Mouse (Mus musculus) stomach, embryonic 15.5 days (tissue): ENCODE results near the gene Slc5a2. TPM values are rescaled to one million over a fixed set of nuclear protein-coding genes. Genes with fewer than 3 reads are reported as not detected.

Experiments used
- ATAC-seq: fragments of 200-750 bp; cut with Nextera tagmentation; 2 replicates; pipeline ENCODE4 v1.8.0; 2017; ENCODE audit warnings: low read depth, moderate number of reproducible peaks, moderate TSS enrichment; ENCODE audit not compliant: insufficient read depth, low FRiP score
- H3K27ac ChIP-seq: fragments of 300-500 bp; sonication (generic); 2 replicates; pipeline ENCODE4 v1.5.1; 2015; ENCODE audit warnings: mild to moderate bottlenecking, inconsistent platforms
- H3K27me3 ChIP-seq: fragments of 300-500 bp; sonication (generic); replicated peaks from 2 replicates; pipeline ENCODE4 v1.6.1; 2015; ENCODE audit warnings: inconsistent platforms
- H3K36me3 ChIP-seq: fragments of 300-500 bp; sonication (generic); 2 replicates; pipeline ENCODE4 v1.6.1; 2015; ENCODE audit warnings: inconsistent platforms
- H3K4me1 ChIP-seq: fragments of 300-500 bp; sonication (generic); 2 replicates; pipeline ENCODE4 v1.6.1; 2015; ENCODE audit warnings: inconsistent platforms
- H3K4me2 ChIP-seq: fragments of 300-500 bp; sonication (generic); 2 replicates; pipeline ENCODE4 v1.6.1; 2015; ENCODE audit warnings: mild to moderate bottlenecking, inconsistent platforms
- H3K4me3 ChIP-seq: fragments of 300-500 bp; sonication (generic); replicated peaks from 2 replicates; pipeline ENCODE4 v1.5.1; 2015; ENCODE audit warnings: inconsistent platforms
- H3K9ac ChIP-seq: fragments of 300-500 bp; sonication (generic); 2 replicates; pipeline ENCODE4 v1.6.1; 2015; ENCODE audit warnings: inconsistent platforms
- H3K9me3 ChIP-seq: fragments of 300-500 bp; sonication (generic); 2 replicates; pipeline ENCODE4 v1.6.1; 2016; ENCODE audit warnings: inconsistent platforms
- WGBS: fragments of 180-500 bp; shearing (Covaris S2); methylation state at CpG from one replicate; pipeline ENCODE4 v1.1.7; 2015; 5-methylcytosine and 5-hydroxymethylcytosine counted together
- polyA plus RNA-seq: library from polyadenylated mRNA; unstranded; fragments of >200 nt; fragmentation: Nextera tagmentation; extraction: Ambion mirVana; gene quantifications from 2 replicates; pipeline ENCODE4 v1.2.1, GENCODE M21; 2015

The Slc5a2 gene
- polyA plus RNA-seq, 1 experiment from 2014 or later, result 0.57 TPM

- H3K4me3 ChIP-seq, result no peak overlapping the region
- ATAC-seq, result no peak
- H3K36me3 ChIP-seq, result 0 out of 2 replicates have a peak, but pooled peaks cover 7% of the 10 kb centered on the region
- no peak overlapping the region for H3K27ac ChIP-seq
- H3K4me2 ChIP-seq, result no peak overlapping the region
- 48% methylated on average over 2 of the region's 2 CpGs for WGBS
- H3K4me1 ChIP-seq, result peaks cover 12% of the 10 kb centered on the region
- H3K9ac ChIP-seq, result no peak overlapping the region
- H3K27me3 ChIP-seq, result no peaks in the 10 kb centered on the region
- H3K9me3 ChIP-seq, result no peaks in the 10 kb centered on the region
Observed at GRCm38 (mm10) chr7:128254978-128255377, 10.5 kb upstream of the Slc5a2 start.

GRCm38 (mm10) chr7:128255757-128256156 is 9.7 kb upstream of the Slc5a2 start:
- 76% methylated on average over 5 of the region's 5 CpGs for WGBS
- Histone ChIP-seq H3K4me2 (no peak overlapping the region), H3K9ac (no peak overlapping the region), H3K4me3 (no peak overlapping the region), H3K9me3 (no peaks in the 10 kb centered on the region), H3K27me3 (no peaks in the 10 kb centered on the region), H3K4me1 (peaks cover 8% of the 10 kb centered on the region; the same call in 1 of the 2 replicates), H3K36me3 (0 out of 2 replicates have a peak, but pooled peaks cover 7% of the 10 kb centered on the region), H3K27ac (no peak overlapping the region)
- ATAC-seq, result no peak

- Histone ChIP-seq H3K4me2 (no peak overlapping the region), H3K27ac (no peak overlapping the region), H3K4me3 (no peak overlapping the region), H3K4me1 (0 out of 2 replicates have a peak, but pooled peaks cover 3% of the 10 kb centered on the region), H3K27me3 (no peaks in the 10 kb centered on the region), H3K36me3 (0 out of 2 replicates have a peak, but pooled peaks cover 7% of the 10 kb centered on the region), H3K9ac (no peak overlapping the region), H3K9me3 (no peaks in the 10 kb centered on the region)
- 22% methylated on average over 5 of the region's 5 CpGs for WGBS
- ATAC-seq, result no peak
Observed at GRCm38 (mm10) chr7:128256783-128257334, 8.6 kb upstream of the Slc5a2 start.

- Histone ChIP-seq H3K9me3 (no peaks in the 10 kb centered on the region), H3K4me1 (peaks cover 9% of the 10 kb centered on the region; the same call in 1 of the 2 replicates), H3K9ac (no peak overlapping the region), H3K36me3 (no peaks in the 10 kb centered on the region), H3K27ac (no peak overlapping the region), H3K4me3 (no peak overlapping the region), H3K27me3 (no peaks in the 10 kb centered on the region), H3K4me2 (no peak overlapping the region)
- WGBS, result 71% methylated on average over 5 of the region's 5 CpGs
- no peak for ATAC-seq
Observed at GRCm38 (mm10) chr7:128266056-128266455, 599 bp downstream of the Slc5a2 start.

- H3K9ac ChIP-seq, result no peak overlapping the region
- ATAC-seq, result no peak
- peaks cover 9% of the 10 kb centered on the region; the same call in 1 of the 2 replicates for H3K4me1 ChIP-seq
- no peaks in the 10 kb centered on the region for H3K9me3 ChIP-seq
- no peak overlapping the region for H3K4me3 ChIP-seq
- no peak overlapping the region for H3K27ac ChIP-seq
- no peak overlapping the region for H3K4me2 ChIP-seq
- H3K27me3 ChIP-seq, result no peaks in the 10 kb centered on the region
- WGBS, result 57% methylated on average over 13 of the region's 13 CpGs
- H3K36me3 ChIP-seq, result no peaks in the 10 kb centered on the region
Observed at GRCm38 (mm10) chr7:128267391-128267790, 1.9 kb downstream of the Slc5a2 start.

GRCm38 (mm10) chr7:128267813-128268212 is 2.4 kb downstream of the Slc5a2 start:
- H3K36me3 ChIP-seq, result no peaks in the 10 kb centered on the region; the same call in 1 of the 2 replicates
- no peak for ATAC-seq
- 83% methylated on average over 7 of the region's 7 CpGs for WGBS

GRCm38 (mm10) chr7:128270431-128270850 is 5.0 kb downstream of the Slc5a2 start:
- no peak overlapping the region for H3K4me2 ChIP-seq
- peak; percentile 93 for ATAC-seq

More at GRCm38 (mm10) chr7:128267813-128268212, 2.4 kb downstream of the Slc5a2 start:
- Histone ChIP-seq H3K4me2 (no peak overlapping the region), H3K4me1 (peaks cover 9% of the 10 kb centered on the region; the same call in 1 of the 2 replicates), H3K9me3 (no peaks in the 10 kb centered on the region), H3K27ac (no peak overlapping the region), H3K4me3 (no peak overlapping the region), H3K27me3 (no peaks in the 10 kb centered on the region), H3K9ac (no peak overlapping the region)

GRCm38 (mm10) chr7:128271496-128271895 is 6.0 kb downstream of the Slc5a2 start:
- H3K4me2 ChIP-seq, result no peak overlapping the region

More at GRCm38 (mm10) chr7:128270431-128270850, 5.0 kb downstream of the Slc5a2 start:
- H3K4me3 ChIP-seq, result no peak overlapping the region
- no peaks in the 10 kb centered on the region for H3K9me3 ChIP-seq
- 41% methylated on average over 13 of the region's 13 CpGs for WGBS
- peaks cover 9% of the 10 kb centered on the region; the same call in 1 of the 2 replicates for H3K4me1 ChIP-seq
- H3K36me3 ChIP-seq, result peaks cover 18% of the 10 kb centered on the region
- H3K27ac ChIP-seq, result no peak overlapping the region
- no peak overlapping the region for H3K9ac ChIP-seq
- H3K27me3 ChIP-seq, result no peaks in the 10 kb centered on the region

GRCm38 (mm10) chr7:128276051-128276450 is 10.6 kb downstream of the Slc5a2 start:
- Histone ChIP-seq H3K4me3 (no peak overlapping the region), H3K4me1 (no peaks in the 10 kb centered on the region), H3K9ac (no peak overlapping the region), H3K9me3 (no peaks in the 10 kb centered on the region), H3K4me2 (no peak overlapping the region), H3K27me3 (no peaks in the 10 kb centered on the region), H3K27ac (no peak overlapping the region), H3K36me3 (peaks cover 42% of the 10 kb centered on the region)
- 97% methylated on average over 6 of the region's 6 CpGs for WGBS
- no peak for ATAC-seq

More at GRCm38 (mm10) chr7:128271496-128271895, 6.0 kb downstream of the Slc5a2 start:
- H3K27me3 ChIP-seq, result no peaks in the 10 kb centered on the region
- H3K9me3 ChIP-seq, result no peaks in the 10 kb centered on the region
- peaks cover 29% of the 10 kb centered on the region for H3K36me3 ChIP-seq
- H3K4me3 ChIP-seq, result no peak overlapping the region
- WGBS, result 93% methylated on average over 9 of the region's 9 CpGs
- H3K9ac ChIP-seq, result no peak overlapping the region
- peaks cover 9% of the 10 kb centered on the region; the same call in 1 of the 2 replicates for H3K4me1 ChIP-seq
- no peak for ATAC-seq
- no peak overlapping the region for H3K27ac ChIP-seq

GRCm38 (mm10) chr7:128279750-128280149 is 14.3 kb downstream of the Slc5a2 start:
- H3K36me3 ChIP-seq, result peaks cover 34% of the 10 kb centered on the region
- 86% methylated on average over 4 of the region's 4 CpGs for WGBS

GRCm38 (mm10) chr7:128281765-128282164 is 16.3 kb downstream of the Slc5a2 start:
- no peaks in the 10 kb centered on the region for H3K9me3 ChIP-seq
- H3K9ac ChIP-seq, result no peak overlapping the region
- no peaks in the 10 kb centered on the region for H3K27me3 ChIP-seq
- no peaks in the 10 kb centered on the region for H3K4me1 ChIP-seq
- ATAC-seq, result no peak
- no peak overlapping the region for H3K4me3 ChIP-seq
- H3K36me3 ChIP-seq, result peaks cover 15% of the 10 kb centered on the region; the same call in 1 of the 2 replicates
- no peak overlapping the region for H3K27ac ChIP-seq
- no peak overlapping the region for H3K4me2 ChIP-seq
- WGBS, result 85% methylated on average over 11 of the region's 11 CpGs

More at GRCm38 (mm10) chr7:128279750-128280149, 14.3 kb downstream of the Slc5a2 start:
- ATAC-seq, result no peak
- no peaks in the 10 kb centered on the region for H3K9me3 ChIP-seq
- H3K4me1 ChIP-seq, result no peaks in the 10 kb centered on the region
- H3K4me2 ChIP-seq, result no peak overlapping the region
- peak overlapping the region; percentile 40; the same call in 1 of the 2 replicates for H3K27ac ChIP-seq
- no peak overlapping the region for H3K9ac ChIP-seq
- no peaks in the 10 kb centered on the region for H3K27me3 ChIP-seq
- no peak overlapping the region for H3K4me3 ChIP-seq

- Histone ChIP-seq H3K27me3 (no peaks in the 10 kb centered on the region), H3K36me3 (peaks cover 23% of the 10 kb centered on the region), H3K27ac (peak overlapping the region; percentile 35; the same call in 1 of the 2 replicates), H3K4me2 (no peak overlapping the region), H3K9me3 (no peaks in the 10 kb centered on the region), H3K9ac (no peak overlapping the region), H3K4me3 (no peak overlapping the region), H3K4me1 (no peaks in the 10 kb centered on the region)
- no peak for ATAC-seq
- WGBS, result 34% methylated on average over 7 of the region's 7 CpGs
Observed at GRCm38 (mm10) chr7:128282532-128283244, 17.2 kb downstream of the Slc5a2 start.
